Mouse (Mus musculus): Measurements from ENCODE around the gene Oprd1. TPM values are rescaled to one million over a fixed set of nuclear protein-coding genes. Genes with fewer than 3 reads are reported as not detected.
A peak's percentile ranks its signal among the peaks of the same experiment; 100 is the strongest.

The Oprd1 gene
- 1.00 and 1.1 TPM in 2 replicates for polyA plus RNA-seq (2016; fragmentation: Nextera tagmentation; extraction: Ambion mirVana)

GRCm38 (mm10) chr4:132144080-132144841, at the start of gene Oprd1:
Gene Oprd1 (minus strand): TSS chr4:132144486.
- H3K9me3 ChIP-seq: no peaks in the 10 kb centered on the region
- DNase-seq (ENCODE audit: low spot score): peak; percentile 76
- WGBS: under 1% methylated on average over 84 of the region's 89 CpGs
- peaks cover 66% of the 10 kb centered on the region for H3K27me3 ChIP-seq (ENCODE audit: insufficient read depth, poor library complexity, severe bottlenecking)
- H3K4me1 ChIP-seq: peaks cover 15% of the 10 kb centered on the region
- H3K4me3 ChIP-seq: peak within 1 kb of the TSS; percentile 70
- H3K36me3 ChIP-seq: no peaks in the 10 kb centered on the region
- H3K27ac ChIP-seq: peak within 1 kb of the TSS; percentile 65

GRCm38 (mm10) chr4:132187826-132188401, 43.6 kb upstream of the Oprd1 start:
- peak; percentile 14 for DNase-seq (ENCODE audit: low spot score)
- H3K4me3 ChIP-seq: no peak overlapping the region
- no peaks in the 10 kb centered on the region for H3K4me1 ChIP-seq
- 93% methylated on average over 2 of the region's 2 CpGs for WGBS
- no peak overlapping the region for H3K27ac ChIP-seq
- no peaks in the 10 kb centered on the region for H3K9me3 ChIP-seq
- peaks cover 68% of the 10 kb centered on the region for H3K36me3 ChIP-seq
- H3K27me3 ChIP-seq (ENCODE audit: insufficient read depth, poor library complexity, severe bottlenecking): no peaks in the 10 kb centered on the region

- Histone ChIP-seq H3K36me3 (peaks cover 55% of the 10 kb centered on the region), H3K9me3 (no peaks in the 10 kb centered on the region), H3K4me1 (no peaks in the 10 kb centered on the region), H3K27ac (no peak overlapping the region), H3K27me3 (ENCODE audit: insufficient read depth, poor library complexity, severe bottlenecking) (no peaks in the 10 kb centered on the region), H3K4me3 (no peak overlapping the region)
- WGBS: 88% methylated on average over 3 of the region's 3 CpGs
- peak; percentile 10 for DNase-seq (ENCODE audit: low spot score)
Observed at GRCm38 (mm10) chr4:132183162-132183561, 38.9 kb upstream of the Oprd1 start.

- H3K9me3 ChIP-seq: no peaks in the 10 kb centered on the region
- 65% methylated on average over 22 of the region's 22 CpGs for WGBS
Observed at GRCm38 (mm10) chr4:132181721-132182658, 37.7 kb upstream of the Oprd1 start.

GRCm38 (mm10) chr4:132180710-132181109, 36.4 kb upstream of the Oprd1 start:
- Histone ChIP-seq H3K4me3 (no peak overlapping the region), H3K4me1 (no peaks in the 10 kb centered on the region), H3K9me3 (no peaks in the 10 kb centered on the region), H3K27me3 (ENCODE audit: insufficient read depth, poor library complexity, severe bottlenecking) (no peaks in the 10 kb centered on the region), H3K27ac (no peak overlapping the region), H3K36me3 (peaks cover 43% of the 10 kb centered on the region)
- no peak for DNase-seq (ENCODE audit: low spot score)
- whole genome bisulfite sequencing: 77% methylated on average over 9 of the region's 9 CpGs

More at GRCm38 (mm10) chr4:132181721-132182658, 37.7 kb upstream of the Oprd1 start:
- peaks cover 47% of the 10 kb centered on the region for H3K36me3 ChIP-seq
- no peak overlapping the region for H3K4me3 ChIP-seq
- no peaks in the 10 kb centered on the region for H3K27me3 ChIP-seq (ENCODE audit: insufficient read depth, poor library complexity, severe bottlenecking)
- DNase-seq (ENCODE audit: low spot score): no peak
- no peak overlapping the region for H3K27ac ChIP-seq
- no peaks in the 10 kb centered on the region for H3K4me1 ChIP-seq

- no peak overlapping the region for H3K27ac ChIP-seq
- no peaks in the 10 kb centered on the region for H3K9me3 ChIP-seq
- WGBS: 11% methylated on average over 10 of the region's 10 CpGs
- no peak overlapping the region for H3K4me3 ChIP-seq
- no peaks in the 10 kb centered on the region for H3K4me1 ChIP-seq
- H3K27me3 ChIP-seq (ENCODE audit: insufficient read depth, poor library complexity, severe bottlenecking): no peaks in the 10 kb centered on the region; the same call in 1 of the 2 replicates
- peaks cover 26% of the 10 kb centered on the region for H3K36me3 ChIP-seq
- DNase-seq (ENCODE audit: low spot score): no peak
Observed at GRCm38 (mm10) chr4:132178630-132179059, 34.4 kb upstream of the Oprd1 start.

- Histone ChIP-seq H3K4me1 (no peaks in the 10 kb centered on the region), H3K36me3 (peaks cover 7% of the 10 kb centered on the region), H3K4me3 (no peak overlapping the region), H3K27me3 (ENCODE audit: insufficient read depth, poor library complexity, severe bottlenecking) (no peaks in the 10 kb centered on the region; the same call in 1 of the 2 replicates), H3K27ac (no peak overlapping the region), H3K9me3 (no peaks in the 10 kb centered on the region)
- no peak for DNase-seq (ENCODE audit: low spot score)
- 58% methylated on average over 10 of the region's 10 CpGs for WGBS
Observed at GRCm38 (mm10) chr4:132176474-132176873, 32.2 kb upstream of the Oprd1 start.

- WGBS: 30% methylated on average over 7 of the region's 7 CpGs
- H3K27me3 ChIP-seq (ENCODE audit: insufficient read depth, poor library complexity, severe bottlenecking): no peaks in the 10 kb centered on the region; the same call in 1 of the 2 replicates
Observed at GRCm38 (mm10) chr4:132170891-132171290, 26.6 kb upstream of the Oprd1 start.

GRCm38 (mm10) chr4:132169761-132170160, 25.5 kb upstream of the Oprd1 start:
- no peak overlapping the region for H3K4me3 ChIP-seq
- no peaks in the 10 kb centered on the region for H3K9me3 ChIP-seq
- no peaks in the 10 kb centered on the region; the same call in 1 of the 2 replicates for H3K27me3 ChIP-seq (ENCODE audit: insufficient read depth, poor library complexity, severe bottlenecking)
- H3K4me1 ChIP-seq: peaks cover 10% of the 10 kb centered on the region; the same call in 1 of the 2 replicates
- H3K36me3 ChIP-seq: no peaks in the 10 kb centered on the region
- 82% methylated on average over 5 of the region's 5 CpGs for WGBS
- no peak overlapping the region for H3K27ac ChIP-seq
- DNase-seq (ENCODE audit: low spot score): no peak

More at GRCm38 (mm10) chr4:132170891-132171290, 26.6 kb upstream of the Oprd1 start:
- 0 out of 2 replicates have a peak, but pooled peaks cover 7% of the 10 kb centered on the region for H3K4me1 ChIP-seq
- H3K4me3 ChIP-seq: no peak overlapping the region
- no peak overlapping the region for H3K27ac ChIP-seq
- no peaks in the 10 kb centered on the region for H3K9me3 ChIP-seq
- H3K36me3 ChIP-seq: no peaks in the 10 kb centered on the region
- DNase-seq (ENCODE audit: low spot score): no peak

GRCm38 (mm10) chr4:132169271-132169670, 25.0 kb upstream of the Oprd1 start:
- no peak overlapping the region for H3K27ac ChIP-seq
- H3K9me3 ChIP-seq: no peaks in the 10 kb centered on the region
- no peaks in the 10 kb centered on the region for H3K36me3 ChIP-seq
- peaks cover 10% of the 10 kb centered on the region; the same call in 1 of the 2 replicates for H3K4me1 ChIP-seq
- H3K4me3 ChIP-seq: no peak overlapping the region
- WGBS: 90% methylated on average over 3 of the region's 3 CpGs
- peak; percentile 63 for DNase-seq (ENCODE audit: low spot score)
- H3K27me3 ChIP-seq (ENCODE audit: insufficient read depth, poor library complexity, severe bottlenecking): no peaks in the 10 kb centered on the region; the same call in 1 of the 2 replicates

- DNase-seq (ENCODE audit: low spot score): peak; percentile 30
- Histone ChIP-seq H3K27me3 (ENCODE audit: insufficient read depth, poor library complexity, severe bottlenecking) (no peaks in the 10 kb centered on the region), H3K9me3 (no peaks in the 10 kb centered on the region), H3K27ac (no peak overlapping the region), H3K36me3 (no peaks in the 10 kb centered on the region), H3K4me1 (peaks cover 10% of the 10 kb centered on the region; the same call in 1 of the 2 replicates), H3K4me3 (no peak overlapping the region)
- 81% methylated on average over 3 of the region's 3 CpGs for WGBS
Observed at GRCm38 (mm10) chr4:132167436-132167835, 23.1 kb upstream of the Oprd1 start.
